Mouse (Mus musculus) embryonic stem cell, embryonic (primary cell): ENCODE results near the gene Rspo1.

Experiments used
- CTCF ChIA-PET, 4 experiments: fragments of 300-600 bp in 2 of 4; fragments of 350-600 bp in 2 of 4; sonication (Branson Sonifier 250); formaldehyde crosslinking; loops; one replicate each; lab custom pipeline; 2022; ENCODE audit warnings: inconsistent platforms in 2 of 4; lab: Charles Lee
- POLR2A ChIA-PET, 4 experiments: fragments of 300-600 bp in 2 of 4; fragments of 350-600 bp in 2 of 4; sonication (Branson Sonifier 250); formaldehyde crosslinking; loops; one replicate each; lab custom pipeline; 2022; ENCODE audit warnings: antibody characterized with exemption in 4 of 4, inconsistent platforms in 1 of 4; lab: Charles Lee

Gene Rspo1

DNA sequence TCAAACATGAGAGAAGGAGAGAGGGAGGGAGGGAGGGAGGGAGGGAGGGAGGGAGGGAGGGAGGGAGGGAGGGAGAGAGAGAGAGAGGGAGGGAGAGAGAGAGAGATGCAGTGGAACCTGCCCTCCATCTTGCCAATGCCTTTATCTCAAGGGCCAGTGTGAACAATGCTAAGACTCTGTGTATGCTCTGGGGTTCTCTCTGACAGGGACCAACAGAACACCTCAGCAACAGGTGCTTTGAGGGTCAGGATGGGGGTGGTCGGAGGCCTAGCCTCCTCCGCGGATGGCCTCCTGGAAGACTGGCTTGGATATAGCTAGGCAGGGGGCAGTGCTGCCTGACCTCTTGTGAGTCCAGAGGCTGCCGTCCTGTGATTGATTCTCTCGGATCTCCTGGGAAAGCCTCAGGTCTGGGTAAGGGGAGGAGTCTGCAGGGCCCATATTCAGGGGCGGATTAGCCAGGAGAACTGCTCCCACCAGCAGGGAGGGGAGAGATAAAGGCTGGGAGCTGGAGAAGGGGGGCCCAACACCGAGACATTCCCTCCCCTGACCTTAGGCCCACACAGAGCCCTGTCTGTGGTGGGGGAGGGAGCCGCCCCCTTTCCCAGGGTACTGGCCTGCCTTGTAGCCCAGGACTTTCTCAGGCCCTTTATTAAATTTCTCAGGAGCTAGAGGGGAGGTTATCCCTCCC lies 21.2 kb upstream of the Rspo1 start:
- CTCF ChIA-PET = interaction anchor here in 2 of 4 experiments (0.9 to 1.5 kb wide), 3 partner anchors 19 to 22 kb away, joined by 3 to 5 read pairs (median 4); no protein-coding TSS in a partner anchor
- POLR2A ChIA-PET = interaction anchor here in 1 of 4 experiments (0.9 kb wide), 1 partner anchor 14 kb away, joined by 3 read pairs; no protein-coding TSS in a partner anchor

DNA sequence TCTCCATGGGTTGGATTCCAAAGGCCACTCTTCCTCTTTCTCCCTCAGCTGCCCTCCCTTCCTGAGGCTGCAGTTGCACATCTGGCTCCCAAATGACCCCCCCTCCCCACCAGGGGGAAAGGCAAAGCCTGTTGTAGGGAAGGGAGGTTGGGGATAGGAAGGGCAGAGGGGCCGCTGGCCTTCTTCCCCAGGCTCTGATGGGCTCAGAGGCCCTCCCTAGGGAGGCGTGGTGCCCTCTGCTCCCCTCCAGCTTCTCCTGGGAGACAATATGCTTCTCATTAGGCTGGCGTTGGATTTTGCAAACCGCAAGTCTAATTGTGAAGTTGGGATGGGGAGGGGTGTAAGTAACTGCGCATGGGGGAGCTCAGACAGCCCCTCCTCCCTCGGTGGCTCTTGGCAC lies 17.5 kb upstream of the Rspo1 start:
- ChIA-PET POLR2A (interaction anchor here in 1 of 4 experiments (0.6 to 1.3 kb wide), 3 partner anchors 9 to 58 kb away, joined by 4 to 5 read pairs (median 4); no protein-coding TSS in a partner anchor), CTCF (interaction anchor here in 2 of 4 experiments (0.7 to 1.4 kb wide), 3 partner anchors 15 to 32 kb away, joined by 3 to 8 read pairs (median 4); partner anchors contain the start of gene 9930104L06Rik (in 1 of the 2))

DNA sequence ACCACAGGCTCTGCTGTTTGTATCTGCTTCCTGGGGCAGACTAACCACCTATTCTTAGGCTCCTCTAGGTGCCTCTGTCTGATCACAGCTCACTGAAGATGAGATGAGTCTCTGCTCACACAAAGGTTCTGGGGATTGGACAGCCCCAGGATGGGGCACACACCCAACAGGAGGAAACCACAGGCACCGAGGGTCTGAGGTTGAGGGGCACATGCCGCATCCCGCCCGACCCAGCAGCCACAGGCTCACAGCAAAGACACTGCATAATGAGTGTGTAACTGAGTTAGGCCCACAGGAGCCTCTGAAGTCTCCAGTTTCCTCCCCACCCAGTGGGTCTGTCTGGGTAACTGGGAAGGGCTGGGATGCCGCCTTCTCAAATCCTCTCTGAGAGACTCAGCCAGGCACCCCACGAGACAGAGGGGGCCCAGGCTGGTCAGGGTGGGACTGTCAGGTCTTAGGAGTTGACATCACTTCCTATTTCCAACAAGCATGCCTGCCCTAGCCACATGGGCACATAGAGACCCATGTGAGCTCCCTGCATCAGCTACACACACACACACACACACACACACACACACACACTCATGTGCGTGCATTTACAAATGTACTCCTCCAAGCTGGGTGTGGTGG lies 16.9 kb upstream of the Rspo1 start:
- POLR2A ChIA-PET = no interaction called here
- CTCF ChIA-PET = interaction anchor here in 2 of 4 experiments (1.2 to 3.1 kb wide), 1 partner anchor 14 kb away, joined by 3 to 10 read pairs; no protein-coding TSS in a partner anchor

DNA sequence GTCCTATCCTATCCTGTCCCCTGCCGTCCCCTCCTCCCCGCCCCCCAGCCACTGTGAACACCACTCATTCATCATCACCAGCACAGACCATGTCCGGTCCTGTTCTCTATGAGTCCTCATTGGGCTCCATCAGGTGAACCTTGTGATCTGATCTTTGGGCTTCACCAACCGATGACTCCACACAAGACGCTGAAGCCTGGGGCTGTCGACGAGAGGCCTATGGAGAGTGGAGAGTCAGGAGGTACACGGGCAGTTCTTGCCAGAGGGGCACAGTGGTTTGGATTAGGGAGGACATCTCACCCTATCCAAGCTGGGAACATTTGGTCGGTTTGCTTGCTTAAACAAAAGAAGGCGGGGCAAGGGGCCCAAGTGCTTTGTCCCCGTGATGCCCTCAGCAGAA lies 16.0 kb upstream of the Rspo1 start:
- CTCF ChIA-PET = interaction anchor here in 3 of 4 experiments (0.6 to 3.1 kb wide), 3 partner anchors 14 to 422 kb away, joined by 3 to 10 read pairs (median 4); no protein-coding TSS in a partner anchor
- POLR2A ChIA-PET = no interaction called here

DNA sequence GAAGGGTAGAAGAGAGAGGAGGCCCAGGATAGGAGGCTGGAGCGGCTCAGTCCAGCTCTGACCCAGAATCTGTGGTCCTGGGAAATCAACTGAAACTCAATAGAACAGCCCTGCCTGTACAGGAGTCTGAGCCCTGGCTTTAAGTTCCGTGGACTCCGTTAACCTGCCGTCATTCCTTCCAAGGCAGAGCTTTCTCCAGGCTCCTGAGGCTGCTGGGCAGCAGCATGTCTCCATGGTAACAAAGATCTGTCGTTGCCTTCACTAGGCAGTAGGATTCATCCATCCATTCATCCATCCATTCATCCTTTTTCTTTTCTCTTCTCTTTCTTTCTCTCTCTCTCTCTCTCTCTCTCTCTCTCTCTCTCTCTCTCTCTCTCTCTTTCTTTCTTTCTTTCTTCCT lies 15.6 kb upstream of the Rspo1 start:
- CTCF ChIA-PET = interaction anchor here (0.6 to 3.1 kb wide), 7 partner anchors 10 to 717 kb away, joined by 3 to 10 read pairs (median 3); no protein-coding TSS in a partner anchor
- POLR2A ChIA-PET = interaction anchor here in 1 of 4 experiments (0.7 kb wide), 1 partner anchor 1130 kb away, joined by 11 read pairs; no protein-coding TSS in a partner anchor

DNA sequence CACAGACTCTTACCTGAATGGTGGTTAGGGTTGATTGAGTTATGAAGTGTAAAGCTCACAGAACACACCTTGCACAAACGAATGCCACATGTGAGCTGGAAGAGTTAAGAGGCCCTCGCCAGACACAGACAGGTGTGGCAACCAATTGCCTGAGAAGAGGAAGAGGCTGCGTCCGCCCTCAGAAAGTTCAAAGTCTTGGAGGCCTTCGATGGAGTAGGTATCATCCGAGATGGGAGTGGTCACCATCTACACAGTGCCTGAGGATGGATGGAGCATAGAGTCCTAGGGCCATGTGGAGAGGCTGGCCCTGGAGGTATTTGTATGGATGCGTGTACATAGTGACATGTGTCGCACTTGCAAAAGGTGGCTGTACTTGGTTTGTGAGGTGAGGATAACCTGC lies 15.1 kb upstream of the Rspo1 start:
- CTCF ChIA-PET = interaction anchor here in 3 of 4 experiments (0.6 to 3.1 kb wide), 6 partner anchors 11 to 716 kb away, joined by 3 to 10 read pairs (median 4); no protein-coding TSS in a partner anchor
- POLR2A ChIA-PET = interaction anchor here in 2 of 4 experiments (0.7 to 1.1 kb wide), 2 partner anchors 35 to 1130 kb away, joined by 3 to 11 read pairs; partner anchors contain the start of gene 9930104L06Rik (in 1 of the 2)

DNA sequence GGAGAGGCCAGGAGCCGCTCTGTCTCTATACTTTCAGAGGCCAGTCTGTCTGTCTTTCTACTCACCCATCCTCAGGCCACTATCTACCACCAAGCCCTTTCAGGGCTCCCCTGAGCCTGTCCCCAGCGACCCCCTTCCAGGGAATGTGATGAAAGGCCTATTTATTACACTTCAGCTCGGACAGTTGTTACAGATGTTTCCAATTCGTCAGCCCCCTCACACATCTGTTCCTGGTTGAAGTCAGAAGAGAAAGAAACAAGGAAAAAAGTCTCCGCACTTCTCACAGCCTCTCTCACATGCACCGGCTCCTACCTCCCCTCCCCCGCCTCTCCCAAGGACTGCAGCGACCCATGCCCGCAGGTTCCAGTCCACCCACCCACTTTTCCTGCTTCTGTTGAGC lies 13.9 kb upstream of the Rspo1 start:
- POLR2A ChIA-PET = interaction anchor here in 1 of 4 experiments (0.6 to 1.0 kb wide), 2 partner anchors 75 to 94 kb away, joined by 3 read pairs; partner anchors contain the start of gene Snip1
- CTCF ChIA-PET = interaction anchor here in 1 of 4 experiments (1.2 to 3.1 kb wide), 2 partner anchors 11 to 29 kb away, joined by 3 to 10 read pairs; no protein-coding TSS in a partner anchor

DNA sequence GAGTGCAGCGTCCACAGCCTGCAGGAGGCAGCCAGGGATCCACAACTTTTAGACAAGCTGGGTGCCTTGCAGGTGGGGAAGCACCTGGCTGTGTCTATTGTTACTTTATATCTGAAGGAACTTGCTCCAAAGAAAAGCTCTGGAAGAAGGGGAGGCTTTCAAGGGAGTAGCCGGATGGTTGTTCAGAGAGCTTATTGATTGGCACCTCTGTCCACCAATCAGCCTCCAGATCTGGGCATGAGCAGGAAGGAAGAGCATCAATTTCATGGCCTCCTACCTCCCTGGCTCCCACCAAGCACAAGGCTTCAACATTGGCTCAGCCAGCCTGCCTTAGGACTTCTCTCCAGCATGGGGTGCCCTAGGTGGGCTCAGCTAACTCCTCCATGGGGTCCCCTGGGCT lies 12.9 kb upstream of the Rspo1 start:
- ChIA-PET CTCF (interaction anchor here in 3 of 4 experiments (0.6 to 2.7 kb wide), 7 partner anchors 10 to 91 kb away, joined by 3 to 20 read pairs (median 4); no protein-coding TSS in a partner anchor), POLR2A (interaction anchor here in 1 of 4 experiments (1.0 kb wide), 1 partner anchor 93 kb away, joined by 3 read pairs; the partner anchor contains the start of gene Snip1)

DNA sequence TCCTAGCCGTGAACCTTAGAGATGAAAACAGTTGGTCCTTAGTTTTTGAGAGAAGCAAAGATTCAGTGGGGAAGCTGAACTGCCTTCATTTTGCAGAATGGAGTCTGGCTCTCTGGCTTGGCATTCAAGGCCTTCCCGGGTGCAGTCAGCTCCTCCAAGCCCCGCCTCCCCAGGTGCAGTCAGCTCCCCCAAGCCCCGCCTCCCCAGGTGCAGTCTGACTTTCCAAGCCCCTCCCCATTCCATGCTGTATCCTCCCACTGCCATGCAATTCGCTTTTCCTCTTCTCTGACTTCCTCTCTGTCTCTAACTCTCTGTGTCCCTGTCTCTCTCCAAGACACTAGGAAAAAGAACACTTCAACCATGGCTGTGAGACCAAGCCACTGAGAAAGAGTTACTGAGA lies 8.0 kb upstream of the Rspo1 start:
- ChIA-PET CTCF (interaction anchor here in 2 of 4 experiments (0.8 to 1.4 kb wide), 2 partner anchors 35 to 121 kb away, joined by 4 to 5 read pairs; no protein-coding TSS in a partner anchor), POLR2A (interaction anchor here in 1 of 4 experiments (0.6 to 2.1 kb wide), 4 partner anchors 10 to 442 kb away, joined by 3 to 5 read pairs (median 4); no protein-coding TSS in a partner anchor)

DNA sequence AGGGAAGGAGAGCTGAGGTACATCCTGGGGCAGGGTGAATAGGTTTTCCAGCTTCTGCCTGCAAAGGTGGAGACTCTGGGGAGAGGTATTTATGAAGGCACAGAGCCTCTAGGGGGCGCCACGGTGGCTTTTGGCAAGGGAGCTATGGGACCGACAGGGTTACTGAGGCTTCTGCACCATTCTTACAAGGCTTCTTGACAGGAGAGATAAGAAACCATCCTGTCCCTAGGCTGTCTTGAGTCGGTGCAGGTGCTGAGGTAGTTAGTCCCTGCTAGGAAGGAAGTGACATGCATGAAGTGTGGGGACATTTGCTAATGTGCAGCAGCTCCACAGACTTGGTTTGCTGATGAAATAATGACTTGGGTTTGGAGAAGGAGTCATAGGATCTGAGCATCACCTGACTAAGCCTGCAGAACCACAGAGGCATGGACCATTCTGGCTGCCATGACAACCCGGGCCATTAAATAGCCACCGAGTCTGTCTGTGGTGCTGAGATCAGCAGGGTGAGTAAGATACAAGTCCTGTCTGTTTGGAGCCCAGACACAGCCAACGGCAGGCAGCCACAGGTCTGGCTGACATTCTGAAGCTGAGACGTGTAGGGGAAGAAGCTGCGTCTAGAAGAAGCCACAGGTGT lies 2.2 kb upstream of the Rspo1 start:
- ChIA-PET POLR2A (interaction anchor here in 2 of 4 experiments (0.6 to 1.4 kb wide), 3 partner anchors 37 to 82 kb away, joined by 3 read pairs; partner anchors contain the start of gene Snip1 (in 1 of the 2)), CTCF (interaction anchor here (0.6 to 2.4 kb wide), 55 partner anchors 8 to 771 kb away, joined by 3 to 20 read pairs (median 4); partner anchors contain the start of genes 9930104L06Rik (in 2 of the 4), Meaf6 (in 1 of the 4) and Snip1 (in 1 of the 4))

DNA sequence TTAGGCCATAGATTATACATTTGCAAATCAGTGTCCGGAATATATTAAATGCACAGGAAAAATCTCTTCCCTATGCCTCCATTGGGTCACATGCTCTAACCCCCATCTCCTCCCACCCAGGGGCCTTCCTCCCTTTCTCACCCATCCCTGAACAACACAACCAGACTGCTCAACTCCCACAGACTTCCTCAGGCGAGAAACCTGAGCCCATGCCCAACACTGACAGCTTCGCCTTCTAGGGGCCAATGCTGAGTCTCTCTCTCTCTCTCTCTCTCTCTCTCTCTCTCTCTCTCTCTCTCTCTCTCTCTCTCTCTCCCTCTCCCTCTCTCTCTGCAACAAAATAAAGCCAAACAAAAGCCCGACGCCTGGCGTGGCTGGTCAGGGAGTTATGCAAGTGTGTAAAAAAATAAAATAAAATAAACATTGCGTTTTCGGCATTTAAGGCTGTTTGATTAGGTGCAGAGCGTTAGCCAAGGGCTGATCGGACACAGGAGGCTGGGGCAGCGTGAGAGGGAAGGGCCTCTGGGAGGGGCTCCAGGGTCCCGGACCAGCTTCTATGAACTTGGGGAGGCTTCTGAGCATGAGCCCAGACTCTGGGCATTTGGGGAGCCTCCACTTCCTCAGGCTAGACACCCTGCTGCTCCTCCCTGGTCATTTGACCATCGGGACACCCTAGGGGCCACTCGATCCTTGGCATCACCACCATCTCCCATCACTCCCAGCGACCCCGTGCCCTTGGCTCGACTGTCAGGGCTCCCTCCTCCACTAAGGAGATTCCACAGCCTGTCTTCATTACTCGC lies 1.2 kb upstream of the Rspo1 start:
- CTCF ChIA-PET = interaction anchor here in 3 of 4 experiments (0.6 to 2.4 kb wide), 5 partner anchors 10 to 101 kb away, joined by 3 to 20 read pairs (median 6); partner anchors contain the start of gene 9930104L06Rik (in 1 of the 3)
- POLR2A ChIA-PET = interaction anchor here in 1 of 4 experiments (1.4 kb wide), 1 partner anchor 42 kb away, joined by 3 read pairs; no protein-coding TSS in a partner anchor

DNA sequence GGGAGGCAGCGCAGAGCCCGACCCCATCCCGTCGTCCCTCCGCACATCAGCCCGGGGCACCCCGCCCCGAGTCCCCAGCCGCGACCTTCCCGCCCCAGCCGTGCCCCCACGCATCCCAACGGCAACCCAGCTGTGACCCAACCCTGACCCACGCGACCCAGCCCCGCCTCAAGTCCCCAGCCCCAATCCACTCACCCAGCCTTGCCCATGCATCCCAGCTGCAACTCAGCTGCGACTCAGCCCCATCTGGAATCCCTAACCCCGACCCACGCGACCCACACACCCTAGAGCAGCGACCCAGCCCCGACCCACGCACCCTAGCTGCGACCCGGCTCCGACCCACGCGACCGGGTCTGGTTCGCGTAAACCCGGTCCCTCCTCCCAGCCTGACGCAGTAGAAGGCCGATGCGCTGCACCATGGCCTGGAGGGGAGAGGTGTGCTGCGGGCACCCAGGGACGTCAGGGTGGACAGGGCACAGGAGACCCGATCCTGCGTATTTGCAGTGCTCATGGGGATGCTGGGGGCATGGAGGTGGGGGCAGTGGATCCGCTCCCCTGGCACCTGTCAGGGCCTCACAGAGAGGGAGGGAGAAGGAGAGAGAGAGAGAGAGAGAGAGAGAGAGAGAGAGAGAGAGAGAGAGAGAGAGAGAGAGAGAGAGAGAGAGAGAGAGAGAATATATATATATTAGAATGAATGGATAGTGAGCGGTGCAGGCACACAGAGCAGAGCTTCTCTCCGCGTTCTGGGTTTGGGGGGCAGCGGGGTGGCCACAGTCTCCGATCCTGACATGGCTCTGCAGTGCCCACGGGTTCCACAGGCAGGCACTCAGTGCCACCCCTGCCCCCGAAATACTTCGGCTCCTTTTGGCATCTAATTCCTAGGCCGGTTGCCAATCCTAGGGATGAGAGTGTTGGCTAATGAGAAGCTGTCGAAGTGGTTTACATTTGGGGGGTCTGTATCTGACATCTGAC lies 795 bp downstream of the Rspo1 start:
- POLR2A ChIA-PET = interaction anchor here in 2 of 4 experiments (0.5 to 1.3 kb wide), 2 partner anchors 44 to 114 kb away, joined by 3 read pairs; no protein-coding TSS in a partner anchor
- CTCF ChIA-PET = interaction anchor here in 2 of 4 experiments (0.6 to 1.0 kb wide), 4 partner anchors 82 to 288 kb away, joined by 3 to 8 read pairs (median 4); no protein-coding TSS in a partner anchor

DNA sequence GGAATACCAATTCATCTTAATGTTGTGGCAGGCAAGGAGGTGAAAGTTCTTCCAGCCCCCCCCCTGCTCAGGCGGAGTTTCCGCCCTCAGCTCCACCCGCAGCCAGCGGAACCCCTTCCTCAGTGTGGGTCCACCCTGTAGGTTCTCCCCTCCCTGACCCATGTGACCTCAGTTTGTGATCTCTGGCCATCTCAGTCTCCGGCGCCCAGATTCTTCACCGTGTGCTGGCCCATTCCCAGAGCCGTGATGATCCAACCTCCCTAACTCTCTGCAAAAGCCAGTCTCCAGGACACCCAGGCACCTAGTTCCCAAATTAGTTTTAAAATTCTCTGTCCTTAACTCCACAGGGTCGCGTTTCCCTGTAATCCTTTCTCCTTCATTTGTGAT lies 1.5 kb downstream of the Rspo1 start:
- CTCF ChIA-PET = interaction anchor here in 2 of 4 experiments (0.7 to 1.3 kb wide), 3 partner anchors 45 to 134 kb away, joined by 3 to 8 read pairs (median 3); partner anchors contain the start of gene Meaf6 (in 1 of the 2)
- POLR2A ChIA-PET = no interaction called here

DNA sequence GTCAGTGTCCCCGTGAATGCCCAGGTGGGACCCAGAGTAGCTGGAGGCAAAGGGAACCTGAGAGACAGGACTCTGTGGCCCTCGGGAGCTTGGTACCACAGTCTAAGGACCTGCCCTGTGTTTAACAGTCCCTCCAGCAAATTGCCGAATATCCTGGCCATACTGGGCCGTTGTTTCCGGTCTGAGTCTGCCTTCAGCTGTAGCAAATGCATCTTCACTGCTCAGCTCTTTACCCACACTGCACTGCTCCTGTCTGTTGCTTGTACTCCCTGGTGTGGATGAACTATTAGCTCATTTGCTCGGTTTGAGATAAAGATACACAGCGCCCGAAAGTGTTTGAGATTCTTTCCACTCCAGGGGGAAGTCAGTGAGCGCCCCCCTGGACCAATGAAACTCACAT lies 2.2 kb downstream of the Rspo1 start:
- ChIA-PET CTCF (interaction anchor here in 1 of 4 experiments (1.0 to 1.3 kb wide), 2 partner anchors 46 to 97 kb away, joined by 3 read pairs; partner anchors contain the start of gene Meaf6), POLR2A (interaction anchor here in 1 of 4 experiments (1.0 kb wide), 1 partner anchor 82 kb away, joined by 3 read pairs; no protein-coding TSS in a partner anchor)

DNA sequence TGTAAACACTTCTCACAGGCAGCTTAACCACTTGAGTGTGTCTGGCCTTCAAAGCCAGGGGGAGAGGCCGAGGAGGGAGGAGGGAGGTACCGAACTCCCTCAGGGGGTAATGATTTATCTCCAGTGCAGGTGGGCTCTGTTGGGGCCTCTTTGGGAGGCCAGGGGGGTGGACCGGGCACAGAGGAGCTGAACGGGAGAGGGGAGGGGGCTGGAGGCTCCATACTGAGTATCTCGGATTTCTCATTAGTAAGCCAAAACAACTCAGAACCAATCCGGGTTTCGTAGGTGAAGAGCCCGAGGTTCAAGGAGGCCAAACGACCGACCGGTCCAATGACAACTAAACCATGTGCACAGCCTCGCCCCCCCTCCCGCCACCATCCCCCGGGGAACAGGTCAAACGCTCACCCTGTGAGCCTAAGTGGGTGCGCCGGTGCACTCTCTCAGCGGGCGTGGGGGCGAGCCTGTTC lies 3.6 kb downstream of the Rspo1 start:
- ChIA-PET CTCF (interaction anchor here in 2 of 4 experiments (0.6 to 2.2 kb wide), 2 partner anchors 47 to 508 kb away, joined by 3 to 9 read pairs; no protein-coding TSS in a partner anchor), POLR2A (interaction anchor here in 2 of 4 experiments (0.6 to 1.7 kb wide), 5 partner anchors 14 to 96 kb away, joined by 3 to 5 read pairs (median 4); no protein-coding TSS in a partner anchor)
